Mouse (Mus musculus): ENCODE results near the gene Gm49405.

DNA sequence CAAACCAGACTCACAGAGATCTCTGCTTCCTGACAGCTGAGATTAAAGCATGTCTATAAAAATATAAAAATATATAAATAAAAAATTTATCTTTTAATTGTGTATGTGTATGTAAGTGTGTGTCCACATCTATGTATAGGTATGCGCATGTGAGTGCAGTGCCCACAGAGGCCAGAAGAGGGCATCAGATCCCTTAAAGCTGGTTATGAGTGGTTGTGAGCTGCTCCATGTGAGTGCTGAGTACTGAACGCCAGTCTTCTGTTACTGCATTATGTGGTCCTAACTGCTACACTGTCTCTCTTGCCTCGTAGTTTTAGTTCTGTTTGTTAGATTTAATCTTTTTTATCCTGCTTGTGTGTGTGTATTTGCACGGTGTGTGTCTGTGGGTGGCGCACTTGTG is 50.6 kb downstream of the Gm49405 start:
- TF ChIP-seq EP300 (IDR thresholded peaks at IDR 0.05): no peak
- TF ChIP-seq CTCF (IDR thresholded peaks at IDR 0.05): peak; percentile 24; the same call in 1 of the 2 replicates
